Mouse (Mus musculus): ENCODE measurements around the gene Pfas.

Pfas gene

GRCm38 (mm10) chr11:69008182-69009121 lies at the start of gene Pfas:
TSS of gene Pfas (minus strand) at chr11:69008460.
- peak; percentile 89 for DNase-seq (ENCODE audit: low spot score)

- DNase-seq (ENCODE audit: low spot score) = no peak
Observed at GRCm38 (mm10) chr11:69053848-69054247, 45.6 kb upstream of the Pfas start.

- no peak for DNase-seq (ENCODE audit: low spot score)
Observed at GRCm38 (mm10) chr11:69052824-69053421, 44.7 kb upstream of the Pfas start.

- no peak for DNase-seq (ENCODE audit: low spot score)
Observed at GRCm38 (mm10) chr11:69051771-69052170, 43.5 kb upstream of the Pfas start.

- no peak for DNase-seq (ENCODE audit: low spot score)
Observed at GRCm38 (mm10) chr11:69050748-69051147, 42.5 kb upstream of the Pfas start.

- no peak for DNase-seq (ENCODE audit: low spot score)
Observed at GRCm38 (mm10) chr11:69048151-69048550, 39.9 kb upstream of the Pfas start.

GRCm38 (mm10) chr11:69047592-69047991 lies 39.3 kb upstream of the Pfas start:
- no peak for DNase-seq (ENCODE audit: low spot score)

- DNase-seq (ENCODE audit: low spot score) = no peak
Observed at GRCm38 (mm10) chr11:69046395-69046774, 38.1 kb upstream of the Pfas start.

- DNase-seq (ENCODE audit: low spot score) = peak; percentile 70
Observed at GRCm38 (mm10) chr11:69045531-69046394, 37.5 kb upstream of the Pfas start, which contains the start of gene Aurkb. TSS of gene Aurkb (plus strand) at chr11:69045647.

- no peak for DNase-seq (ENCODE audit: low spot score)
Observed at GRCm38 (mm10) chr11:69038173-69038572, 29.9 kb upstream of the Pfas start.

GRCm38 (mm10) chr11:69037231-69038061 lies 29.2 kb upstream of the Pfas start:
- peak; percentile 90 for DNase-seq (ENCODE audit: low spot score)

GRCm38 (mm10) chr11:69036486-69037230 lies 28.4 kb upstream of the Pfas start:
- peak; percentile 90 for DNase-seq (ENCODE audit: low spot score)

GRCm38 (mm10) chr11:69035849-69036248 lies 27.6 kb upstream of the Pfas start:
- peak; percentile 95 for DNase-seq (ENCODE audit: low spot score)

- DNase-seq (ENCODE audit: low spot score) = no peak
Observed at GRCm38 (mm10) chr11:69035411-69035810, 27.2 kb upstream of the Pfas start.

GRCm38 (mm10) chr11:69034585-69034984 lies 26.3 kb upstream of the Pfas start:
- no peak for DNase-seq (ENCODE audit: low spot score)

GRCm38 (mm10) chr11:69033552-69033951 lies 25.3 kb upstream of the Pfas start:
- DNase-seq (ENCODE audit: low spot score) = no peak

- no peak for DNase-seq (ENCODE audit: low spot score)
Observed at GRCm38 (mm10) chr11:69028805-69029204, 20.5 kb upstream of the Pfas start.

GRCm38 (mm10) chr11:69026562-69026961 lies 18.3 kb upstream of the Pfas start:
- DNase-seq (ENCODE audit: low spot score) = no peak

GRCm38 (mm10) chr11:69020691-69021090 lies 12.4 kb upstream of the Pfas start:
- DNase-seq (ENCODE audit: low spot score) = no peak

- no peak for DNase-seq (ENCODE audit: low spot score)
Observed at GRCm38 (mm10) chr11:69016755-69017154, 8.5 kb upstream of the Pfas start.

All from layer of hippocampus, adult 11-12 months (tissue).